Mouse (Mus musculus) C2C12 (cell line): ENCODE measurements around the gene Mrpl33. TPM values are rescaled to one million over a fixed set of nuclear protein-coding genes. Genes with fewer than 3 reads are reported as not detected.
"Not testable (repeated sequence)": the region's sequence is repeated elsewhere in the genome, so short reads cannot be mapped to it uniquely, and the experiment has no call there.

Experiments used
- H3K27me3 ChIP-seq: one replicate; pipeline ENCODE4 v1.6.1; 2011; ENCODE audit not compliant: control insufficient read depth, insufficient read depth, insufficient read length
- H3K36me3 ChIP-seq: one replicate; pipeline ENCODE4 v1.6.1; 2011; ENCODE audit not compliant: control insufficient read depth, insufficient read depth
- H3K4me3 ChIP-seq: one replicate; pipeline ENCODE4 v1.5.1; 2011; ENCODE audit warnings: mild to moderate bottlenecking, control low read depth; ENCODE audit not compliant: poor library complexity, insufficient read depth, severe bottlenecking
- H3K79me2 ChIP-seq: one replicate; pipeline ENCODE4 v1.6.1; 2011; ENCODE audit not compliant: control insufficient read depth, insufficient read depth
- H3K79me3 ChIP-seq: one replicate; pipeline ENCODE4 v1.6.1; 2011; ENCODE audit warnings: low read depth, control low read depth
- H3ac ChIP-seq: one replicate; pipeline ENCODE3; 2011; ENCODE audit warnings: low read depth; ENCODE audit not compliant: control insufficient read depth, insufficient read length
- CEBPB ChIP-seq: IDR thresholded peaks from one replicate; pipeline ENCODE4 v1.6.1; 2011; ENCODE audit warnings: low read depth, mild to moderate bottlenecking, control low read depth, moderate library complexity
- CTCF ChIP-seq: IDR thresholded peaks from one replicate; pipeline ENCODE4 v1.5.1; 2011; ENCODE audit not compliant: control insufficient read depth, insufficient read depth, insufficient read length
- FOSL1 ChIP-seq: IDR thresholded peaks from one replicate; pipeline ENCODE4 v1.8.0; 2011; ENCODE audit warnings: mild to moderate bottlenecking, low read length; ENCODE audit not compliant: poor library complexity, insufficient read depth, severe bottlenecking
- MAX ChIP-seq: IDR thresholded peaks from one replicate; pipeline ENCODE4 v1.6.1; 2011; ENCODE audit warnings: mild to moderate bottlenecking, control low read depth
- MYOD1 ChIP-seq: IDR thresholded peaks from one replicate; pipeline ENCODE4 v1.6.1; 2011; ENCODE audit warnings: low read depth; ENCODE audit not compliant: control insufficient read depth, insufficient read length
- MYOG ChIP-seq: IDR thresholded peaks from one replicate; pipeline ENCODE4 v1.6.1; 2011; ENCODE audit not compliant: control insufficient read depth, insufficient read length; ENCODE audit errors: extremely low read depth
- USF1 ChIP-seq: IDR thresholded peaks from one replicate; pipeline ENCODE4 v1.6.1; 2011; ENCODE audit warnings: low read depth, mild to moderate bottlenecking, control low read depth, moderate library complexity
- polyA plus RNA-seq: library from polyadenylated mRNA; unstranded; fragments of >200 nt; fragmentation: generic; extraction: Trizol; gene quantifications from one replicate; pipeline ENCODE4 v1.2.1, GENCODE M21; 2012; ENCODE audit warnings: missing spikeins

Mrpl33 gene
- polyA plus RNA-seq, 1 experiment = 228 TPM

GRCm38 (mm10) chr5:31585526-31585925 lies 11.2 kb upstream of the Mrpl33 start:
- no peaks in the 10 kb centered on the region for H3K36me3 ChIP-seq
- no peak for TF ChIP-seq CTCF
- no peak for TF ChIP-seq MYOG
- no peak for TF ChIP-seq MAX
- no peak for TF ChIP-seq USF1
- no peak for TF ChIP-seq MYOD1
- TF ChIP-seq FOSL1 = no peak
- TF ChIP-seq CEBPB = no peak
- H3K79me3 ChIP-seq = no peaks in the 10 kb centered on the region
- H3K27me3 ChIP-seq = no peaks in the 10 kb centered on the region
- no peak overlapping the region for H3K4me3 ChIP-seq
- no peaks in the 10 kb centered on the region for H3K79me2 ChIP-seq
- no peak overlapping the region for H3ac ChIP-seq

DNA sequence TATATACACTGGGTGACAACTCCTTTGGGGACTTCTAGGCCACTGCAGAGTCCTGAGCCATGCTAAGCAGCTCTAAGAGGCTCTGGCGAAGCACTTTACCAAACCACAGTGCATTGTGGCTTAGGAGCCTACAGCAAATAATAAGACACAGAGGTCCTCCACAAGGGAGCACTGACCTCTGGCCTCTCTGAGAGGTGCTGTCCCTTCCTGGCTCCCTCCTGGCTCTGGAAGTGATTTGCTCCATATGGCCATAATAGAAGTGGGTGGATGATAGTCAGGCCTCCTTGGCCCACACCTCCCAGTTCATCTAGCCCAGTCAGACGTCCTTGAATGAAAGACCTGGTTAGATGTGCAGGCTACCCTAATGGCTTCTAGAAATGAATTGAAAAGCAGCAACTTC lies 8.7 kb upstream of the Mrpl33 start:
- no peak overlapping the region for H3ac ChIP-seq
- H3K4me3 ChIP-seq = no peak overlapping the region
- H3K36me3 ChIP-seq = no peaks in the 10 kb centered on the region
- no peak for TF ChIP-seq FOSL1
- TF ChIP-seq MYOG = no peak
- TF ChIP-seq USF1 = no peak
- no peak for TF ChIP-seq MAX
- no peak for TF ChIP-seq MYOD1
- no peak for TF ChIP-seq CTCF
- no peaks in the 10 kb centered on the region for H3K79me3 ChIP-seq
- no peaks in the 10 kb centered on the region for H3K27me3 ChIP-seq
- H3K79me2 ChIP-seq = no peaks in the 10 kb centered on the region

GRCm38 (mm10) chr5:31588672-31589071 lies 8.1 kb upstream of the Mrpl33 start:
- not testable (repeated sequence) for H3K79me3 ChIP-seq, H3ac ChIP-seq, H3K36me3 ChIP-seq, H3K79me2 ChIP-seq, H3K27me3 ChIP-seq, H3K4me3 ChIP-seq

GRCm38 (mm10) chr5:31589711-31590319 lies 6.9 kb upstream of the Mrpl33 start:
- no peak for TF ChIP-seq USF1
- TF ChIP-seq MAX = no peak
- no peak for TF ChIP-seq FOSL1
- TF ChIP-seq CTCF = no peak
- no peak for TF ChIP-seq MYOD1
- no peak for TF ChIP-seq MYOG
- no peak for TF ChIP-seq CEBPB
- Histone ChIP-seq H3ac (no peak overlapping the region), H3K79me2 (no peaks in the 10 kb centered on the region), H3K27me3 (no peaks in the 10 kb centered on the region), H3K79me3 (no peaks in the 10 kb centered on the region), H3K36me3 (no peaks in the 10 kb centered on the region), H3K4me3 (no peak overlapping the region)

DNA sequence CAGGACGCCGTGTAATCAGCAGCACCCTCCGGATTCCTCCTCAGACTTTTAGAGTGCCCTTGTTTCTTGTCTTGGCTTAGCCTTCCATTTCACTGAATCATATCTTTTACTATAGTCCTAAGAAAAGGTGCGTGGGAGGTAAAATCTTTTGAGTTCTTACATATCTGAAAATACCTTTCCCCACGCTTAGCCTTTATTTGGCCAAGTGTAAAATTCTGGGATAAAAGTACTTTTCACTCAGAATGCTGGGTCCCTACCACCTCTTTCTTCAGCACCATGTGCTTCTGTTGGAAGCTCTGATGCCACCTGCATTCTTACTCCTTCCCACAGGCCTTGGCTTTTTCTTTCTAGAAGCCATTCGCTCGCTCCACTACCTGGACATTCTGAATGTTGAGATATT lies 5.6 kb upstream of the Mrpl33 start:
- Histone ChIP-seq H3K36me3 (no peaks in the 10 kb centered on the region), H3ac (no peak overlapping the region), H3K4me3 (no peak overlapping the region), H3K79me2 (no peaks in the 10 kb centered on the region), H3K79me3 (no peaks in the 10 kb centered on the region), H3K27me3 (no peaks in the 10 kb centered on the region)
- TF ChIP-seq CEBPB = no peak
- no peak for TF ChIP-seq MYOG
- no peak for TF ChIP-seq CTCF
- no peak for TF ChIP-seq USF1
- TF ChIP-seq FOSL1 = no peak
- TF ChIP-seq MYOD1 = no peak
- TF ChIP-seq MAX = no peak

- H3K36me3 ChIP-seq = no peaks in the 10 kb centered on the region
- TF ChIP-seq FOSL1 (no peak), MYOG (no peak), MAX (no peak), MYOD1 (no peak), CEBPB (no peak)
- H3K79me3 ChIP-seq = no peaks in the 10 kb centered on the region
- no peak overlapping the region for H3ac ChIP-seq
- no peaks in the 10 kb centered on the region for H3K79me2 ChIP-seq
- no peaks in the 10 kb centered on the region for H3K27me3 ChIP-seq
- H3K4me3 ChIP-seq = no peak overlapping the region
Measured at GRCm38 (mm10) chr5:31595868-31596267, 867 bp upstream of the Mrpl33 start.
